Mouse (Mus musculus): Measurements from ENCODE around the gene Capn10.

DNA sequence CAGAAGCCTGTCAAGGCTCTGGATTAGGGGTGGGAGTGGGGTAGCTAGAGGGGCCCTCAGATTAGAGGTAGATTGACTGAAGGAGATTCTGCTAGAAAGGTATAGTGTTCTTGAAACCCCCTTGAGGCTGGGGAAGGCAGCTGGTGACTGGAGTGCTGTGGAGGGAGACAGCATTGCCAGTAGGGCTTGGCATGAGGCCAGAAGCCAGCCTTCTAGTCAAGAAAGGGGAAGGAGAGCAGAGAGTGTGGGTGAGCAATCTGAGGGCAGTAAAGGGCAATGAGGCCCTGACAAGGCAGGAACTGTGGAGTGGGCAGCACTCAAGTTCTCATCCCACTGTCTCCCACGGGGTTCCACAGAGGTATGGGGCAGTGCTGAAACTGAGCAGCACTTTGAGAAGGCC is 38.7 kb downstream of the Capn10 start:
- TF ChIP-seq TCF12 (IDR thresholded peaks at IDR 0.05; ENCODE audit: low read depth, low read length) (no peak), NELFE (IDR thresholded peaks at IDR 0.05; ENCODE audit: low read depth, low read length) (no peak), MYC (IDR thresholded peaks at IDR 0.05; ENCODE audit: low read depth, low read length) (no peak), UBTF (IDR thresholded peaks at IDR 0.05; ENCODE audit: low read depth, low read length) (no peak), POLR2AphosphoS2 (IDR thresholded peaks at IDR 0.05; ENCODE audit: low read depth, low read length) (no peak), TBP (conservative IDR thresholded peaks at IDR 0.05; ENCODE audit: low read depth, low read length) (no peak)

All from CH12.LX (cell line).